Mouse (Mus musculus): ENCODE data around the gene Klk1b3.
"Not testable (repeated sequence)": the region's sequence is repeated elsewhere in the genome, so short reads cannot be mapped to it uniquely, and the experiment has no call there.

Klk1b3 gene
- long read RNA-seq, experiment 1, result 0 reads
- long read RNA-seq, experiment 2, result 0 reads

- intact Hi-C loops (cut with DNase I), result no loop called here
These were observed at the start of gene Klk1b3 for GRCm38 (mm10) chr7:44197891-44198290. Gene Klk1b3 (plus strand): TSS chr7:44198191.

- intact Hi-C loops (cut with DNase I), result no loop called here
These were observed 18.5 kb upstream of the Klk1b3 start for GRCm38 (mm10) chr7:44179299-44180045.

- intact Hi-C loops (cut with DNase I), result not testable (repeated sequence)
These were observed 11.5 kb upstream of the Klk1b3 start for GRCm38 (mm10) chr7:44186516-44186915.

- intact Hi-C loops (cut with DNase I), result not testable (repeated sequence)
These were observed 10.1 kb upstream of the Klk1b3 start, which contains the start of gene Klk1b24 for GRCm38 (mm10) chr7:44187936-44188335. Gene Klk1b24 (plus strand): TSS chr7:44188236.

GRCm38 (mm10) chr7:44193466-44193865 is 4.5 kb upstream of the Klk1b3 start:
- intact Hi-C loops (cut with DNase I), result not testable (repeated sequence)

GRCm38 (mm10) chr7:44207135-44207534 is 9.1 kb downstream of the Klk1b3 start, which contains the start of gene Klk1b4:
Gene Klk1b4 (plus strand): TSS chr7:44207435.
- intact Hi-C loops (cut with DNase I), result not testable (repeated sequence)

GRCm38 (mm10) chr7:44208307-44208706 is 10.3 kb downstream of the Klk1b3 start:
- intact Hi-C loops (cut with DNase I), result no loop called here

- intact Hi-C loops (cut with DNase I), result no loop called here
These were observed 17.7 kb downstream of the Klk1b3 start, which contains the start of gene Klk1b5 for GRCm38 (mm10) chr7:44215645-44216044. Gene Klk1b5 (plus strand): TSS chr7:44215945.

- intact Hi-C loops (cut with DNase I), result not testable (repeated sequence)
These were observed 23.6 kb downstream of the Klk1b3 start for GRCm38 (mm10) chr7:44221601-44222000.

GRCm38 (mm10) chr7:44222335-44222734 is 24.3 kb downstream of the Klk1b3 start:
- intact Hi-C loops (cut with DNase I), result not testable (repeated sequence)

GRCm38 (mm10) chr7:44225076-44225475 is 27.1 kb downstream of the Klk1b3 start, which contains the start of gene Klk1:
Gene Klk1 (plus strand): TSS chr7:44225360.
- intact Hi-C loops (cut with DNase I), result no loop called here

- intact Hi-C loops (cut with DNase I), result no loop called here
These were observed 37.9 kb downstream of the Klk1b3 start, which contains the start of gene Gm36864 for GRCm38 (mm10) chr7:44235909-44236308. Gene Gm36864 (plus strand): TSS chr7:44236177.

- intact Hi-C loops (cut with DNase I), result no loop called here
These were observed 41.9 kb downstream of the Klk1b3 start for GRCm38 (mm10) chr7:44239913-44240312.

GRCm38 (mm10) chr7:44240712-44241111 is 42.7 kb downstream of the Klk1b3 start:
- intact Hi-C loops (cut with DNase I), result no loop called here

- intact Hi-C loops (cut with DNase I), result no loop called here
These were observed 43.2 kb downstream of the Klk1b3 start for GRCm38 (mm10) chr7:44241163-44241562.

- intact Hi-C loops (cut with DNase I), result no loop called here
These were observed 46.1 kb downstream of the Klk1b3 start for GRCm38 (mm10) chr7:44244080-44244479.

- intact Hi-C loops (cut with DNase I), result no loop called here
These were observed 48.3 kb downstream of the Klk1b3 start, which contains the start of the genes 1700028J19Rik and 2410002F23Rik for GRCm38 (mm10) chr7:44246055-44246983. Gene 1700028J19Rik (minus strand): TSS chr7:44246695. Gene 2410002F23Rik (plus strand): TSS chr7:44246722.

GRCm38 (mm10) chr7:44246984-44247470 is 49.0 kb downstream of the Klk1b3 start:
- intact Hi-C loops (cut with DNase I), result no loop called here

GRCm38 (mm10) chr7:44247971-44248370 is 50.0 kb downstream of the Klk1b3 start:
- intact Hi-C loops (cut with DNase I), result no loop called here

GRCm38 (mm10) chr7:44249248-44249647 is 51.3 kb downstream of the Klk1b3 start:
- intact Hi-C loops (cut with DNase I), result no loop called here

- intact Hi-C loops (cut with DNase I), result not testable (repeated sequence)
These were observed 52.8 kb downstream of the Klk1b3 start for GRCm38 (mm10) chr7:44250732-44251275.
